Mouse (Mus musculus): ENCODE measurements at regions not wholly inside any gene's neighbourhood (a gene's known extent, or its start where the extent isn't known, plus 50 kb on each side); places are given as distances from the start of the nearest gene placed in this dataset.

- no peak for ATAC-seq
- WGBS, result 59% methylated on average over 3 of the region's 3 CpGs
- DNase-seq (ENCODE audit: low spot score), result no peak
- Histone ChIP-seq H3K4me1 (ENCODE audit: control insufficient read depth, insufficient read depth, low read length) (no peaks in the 10 kb centered on the region), H3K4me2 (ENCODE audit: low read length) (no peak overlapping the region), H3K36me3 (ENCODE audit: control insufficient read depth, insufficient read depth, low read length) (no peaks in the 10 kb centered on the region), H3K9me3 (replicated peaks; ENCODE audit: control insufficient read depth, low read length) (no peaks in the 10 kb centered on the region), H3K9ac (ENCODE audit: low read length) (no peak overlapping the region), H3K4me3 (ENCODE audit: low read depth, low read length) (no peak overlapping the region), H3K27me3 (replicated peaks; ENCODE audit: control insufficient read depth, insufficient read depth, low read length) (no peaks in the 10 kb centered on the region), H3K27ac (ENCODE audit: low read depth, low read length) (no peak overlapping the region)
Measured at GRCm38 (mm10) chr1:165086131-165086530, 74.4 kb downstream of the Tbx19 start.

GRCm38 (mm10) chr1:165084753-165085152, 75.8 kb downstream of the Tbx19 start:
- no peaks in the 10 kb centered on the region for H3K36me3 ChIP-seq (ENCODE audit: control insufficient read depth, insufficient read depth, low read length)
- no peaks in the 10 kb centered on the region for H3K9me3 ChIP-seq (replicated peaks; ENCODE audit: control insufficient read depth, low read length)
- H3K4me1 ChIP-seq (ENCODE audit: control insufficient read depth, insufficient read depth, low read length), result no peaks in the 10 kb centered on the region
- no peak overlapping the region for H3K9ac ChIP-seq (ENCODE audit: low read length)
- ATAC-seq, result no peak
- H3K4me3 ChIP-seq (ENCODE audit: low read depth, low read length), result no peak overlapping the region
- no peak for DNase-seq (ENCODE audit: low spot score)
- 91% methylated on average over 9 of the region's 9 CpGs for WGBS
- no peak overlapping the region for H3K4me2 ChIP-seq (ENCODE audit: low read length)
- no peaks in the 10 kb centered on the region for H3K27me3 ChIP-seq (replicated peaks; ENCODE audit: control insufficient read depth, insufficient read depth, low read length)
- H3K27ac ChIP-seq (ENCODE audit: low read depth, low read length), result no peak overlapping the region

- H3K27ac ChIP-seq (ENCODE audit: low read depth, low read length), result no peak overlapping the region
- peak; percentile 46 for DNase-seq (ENCODE audit: low spot score)
Measured at GRCm38 (mm10) chr1:165084179-165084578, 76.4 kb downstream of the Tbx19 start.

GRCm38 (mm10) chr1:165080351-165080750, 80.2 kb downstream of the Tbx19 start:
- no peaks in the 10 kb centered on the region for H3K27me3 ChIP-seq (replicated peaks; ENCODE audit: control insufficient read depth, insufficient read depth, low read length)
- no peak overlapping the region for H3K4me3 ChIP-seq (ENCODE audit: low read depth, low read length)
- H3K4me1 ChIP-seq (ENCODE audit: control insufficient read depth, insufficient read depth, low read length), result peaks cover 8% of the 10 kb centered on the region
- H3K36me3 ChIP-seq (ENCODE audit: control insufficient read depth, insufficient read depth, low read length), result no peaks in the 10 kb centered on the region
- ATAC-seq (no peak), DNase-seq (ENCODE audit: low spot score) (no peak)
- H3K9ac ChIP-seq (ENCODE audit: low read length), result no peak overlapping the region
- WGBS, result 89% methylated on average over 9 of the region's 9 CpGs
- H3K27ac ChIP-seq (ENCODE audit: low read depth, low read length), result no peak overlapping the region
- H3K9me3 ChIP-seq (replicated peaks; ENCODE audit: control insufficient read depth, low read length), result no peaks in the 10 kb centered on the region
- H3K4me2 ChIP-seq (ENCODE audit: low read length), result no peak overlapping the region

More at GRCm38 (mm10) chr1:165084179-165084578, 76.4 kb downstream of the Tbx19 start:
- Histone ChIP-seq H3K36me3 (ENCODE audit: control insufficient read depth, insufficient read depth, low read length) (no peaks in the 10 kb centered on the region), H3K9me3 (replicated peaks; ENCODE audit: control insufficient read depth, low read length) (no peaks in the 10 kb centered on the region), H3K4me3 (ENCODE audit: low read depth, low read length) (no peak overlapping the region), H3K4me2 (ENCODE audit: low read length) (no peak overlapping the region), H3K4me1 (ENCODE audit: control insufficient read depth, insufficient read depth, low read length) (no peaks in the 10 kb centered on the region), H3K27me3 (replicated peaks; ENCODE audit: control insufficient read depth, insufficient read depth, low read length) (no peaks in the 10 kb centered on the region), H3K9ac (ENCODE audit: low read length) (no peak overlapping the region)
- ATAC-seq, result peak; percentile 54; the same call in 1 of the 2 replicates
- 88% methylated on average over 6 of the region's 6 CpGs for WGBS

- no peak overlapping the region for H3K4me3 ChIP-seq (ENCODE audit: low read depth, low read length)
- DNase-seq (ENCODE audit: low spot score), result no peak
- no peak overlapping the region for H3K9ac ChIP-seq (ENCODE audit: low read length)
- H3K27me3 ChIP-seq (replicated peaks; ENCODE audit: control insufficient read depth, insufficient read depth, low read length), result no peaks in the 10 kb centered on the region
- H3K4me2 ChIP-seq (ENCODE audit: low read length), result no peak overlapping the region
- no peaks in the 10 kb centered on the region for H3K9me3 ChIP-seq (replicated peaks; ENCODE audit: control insufficient read depth, low read length)
- peaks cover 12% of the 10 kb centered on the region for H3K4me1 ChIP-seq (ENCODE audit: control insufficient read depth, insufficient read depth, low read length)
- no peak overlapping the region for H3K27ac ChIP-seq (ENCODE audit: low read depth, low read length)
- ATAC-seq, result no peak
- no peaks in the 10 kb centered on the region for H3K36me3 ChIP-seq (ENCODE audit: control insufficient read depth, insufficient read depth, low read length)
- WGBS, result 76% methylated on average over 4 of the region's 4 CpGs
Measured at GRCm38 (mm10) chr1:165077313-165077712, 83.3 kb downstream of the Tbx19 start.

- DNase-seq (ENCODE audit: low spot score) (peak; percentile 93), ATAC-seq (peak; percentile 92)
- Histone ChIP-seq H3K4me2 (ENCODE audit: low read length) (no peak overlapping the region), H3K27me3 (replicated peaks; ENCODE audit: control insufficient read depth, insufficient read depth, low read length) (no peaks in the 10 kb centered on the region), H3K27ac (ENCODE audit: low read depth, low read length) (peak overlapping the region; percentile 82), H3K4me3 (ENCODE audit: low read depth, low read length) (no peak overlapping the region), H3K9me3 (replicated peaks; ENCODE audit: control insufficient read depth, low read length) (no peaks in the 10 kb centered on the region), H3K4me1 (ENCODE audit: control insufficient read depth, insufficient read depth, low read length) (peaks cover 12% of the 10 kb centered on the region), H3K36me3 (ENCODE audit: control insufficient read depth, insufficient read depth, low read length) (no peaks in the 10 kb centered on the region), H3K9ac (ENCODE audit: low read length) (no peak overlapping the region)
- 32% methylated on average over 5 of the region's 5 CpGs for WGBS
Measured at GRCm38 (mm10) chr1:165075301-165076082, 85.1 kb downstream of the Tbx19 start.

GRCm38 (mm10) chr1:165071831-165072491, 88.6 kb downstream of the Tbx19 start:
- peaks cover 12% of the 10 kb centered on the region for H3K4me1 ChIP-seq (ENCODE audit: control insufficient read depth, insufficient read depth, low read length)
- no peak overlapping the region for H3K9ac ChIP-seq (ENCODE audit: low read length)
- 88% methylated on average over 4 of the region's 4 CpGs for WGBS
- no peaks in the 10 kb centered on the region for H3K36me3 ChIP-seq (ENCODE audit: control insufficient read depth, insufficient read depth, low read length)
- no peak for ATAC-seq
- H3K4me3 ChIP-seq (ENCODE audit: low read depth, low read length), result no peak overlapping the region
- no peak for DNase-seq (ENCODE audit: low spot score)
- no peaks in the 10 kb centered on the region for H3K9me3 ChIP-seq (replicated peaks; ENCODE audit: control insufficient read depth, low read length)
- no peak overlapping the region for H3K4me2 ChIP-seq (ENCODE audit: low read length)
- H3K27me3 ChIP-seq (replicated peaks; ENCODE audit: control insufficient read depth, insufficient read depth, low read length), result no peaks in the 10 kb centered on the region
- H3K27ac ChIP-seq (ENCODE audit: low read depth, low read length), result no peak overlapping the region

GRCm38 (mm10) chr1:165064981-165065380, 95.6 kb downstream of the Tbx19 start:
- 49% methylated on average over 5 of the region's 5 CpGs for WGBS
- Histone ChIP-seq H3K27ac (ENCODE audit: low read depth, low read length) (no peak overlapping the region), H3K9ac (ENCODE audit: low read length) (no peak overlapping the region)

More at GRCm38 (mm10) chr1:165064981-165065380, 95.6 kb downstream of the Tbx19 start:
- Histone ChIP-seq H3K9me3 (replicated peaks; ENCODE audit: control insufficient read depth, low read length) (no peaks in the 10 kb centered on the region), H3K4me1 (ENCODE audit: control insufficient read depth, insufficient read depth, low read length) (peaks cover 3% of the 10 kb centered on the region; the same call in 1 of the 2 replicates), H3K36me3 (ENCODE audit: control insufficient read depth, insufficient read depth, low read length) (no peaks in the 10 kb centered on the region), H3K27me3 (replicated peaks; ENCODE audit: control insufficient read depth, insufficient read depth, low read length) (no peaks in the 10 kb centered on the region), H3K4me3 (ENCODE audit: low read depth, low read length) (no peak overlapping the region), H3K4me2 (ENCODE audit: low read length) (no peak overlapping the region)
- DNase-seq (ENCODE audit: low spot score) (no peak), ATAC-seq (no peak)

Measured in forebrain, embryonic 14.5 days (tissue).